Mouse (Mus musculus) megakaryocyte, embryonic 14.5 days (primary cell): ENCODE measurements around the gene Tgfbr3.

Experiments
- FLI1 ChIP-seq: IDR thresholded peaks from 2 replicates; pipeline ENCODE4 v1.6.1; 2012; ENCODE audit warnings: low read length, inconsistent platforms, mixed read lengths
- GATA1 ChIP-seq: IDR thresholded peaks from 3 replicates; pipeline ENCODE4 v1.6.1; 2012; ENCODE audit warnings: mixed read lengths, low read length, inconsistent platforms, borderline replicate concordance

DNA sequence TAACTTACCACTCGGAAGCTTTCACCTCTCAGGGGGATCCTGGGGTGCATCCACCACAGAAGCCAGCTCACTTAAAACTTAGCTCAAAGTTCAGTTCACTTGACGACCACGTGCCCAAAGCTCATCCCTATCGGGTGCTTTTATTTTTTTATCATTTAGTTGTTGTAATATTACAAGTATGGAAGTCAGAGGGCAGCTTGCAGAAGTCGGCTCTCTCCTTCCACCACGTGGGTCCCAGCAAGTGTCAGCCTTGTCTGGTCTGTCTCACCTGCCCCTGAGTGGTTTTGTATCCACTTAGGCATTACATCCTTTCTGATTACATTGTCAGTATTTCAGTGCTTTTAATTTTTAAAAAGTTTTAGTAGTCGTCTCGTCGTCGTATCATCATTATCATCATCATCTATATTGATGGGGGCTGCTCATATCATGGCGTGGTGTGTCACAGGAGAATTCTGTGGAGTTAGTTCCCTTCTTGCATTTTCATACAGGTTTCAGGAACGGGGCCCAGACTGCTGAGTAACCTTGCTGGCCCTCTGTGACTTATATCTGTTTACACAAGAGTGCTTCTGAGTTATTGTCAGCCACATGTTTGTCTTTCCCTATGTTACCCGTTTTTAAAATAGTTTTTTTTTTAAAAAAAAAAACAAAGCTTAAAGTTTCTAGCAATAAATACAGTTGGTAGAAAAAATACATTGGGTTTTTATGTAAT is 14.8 kb upstream of the Tgfbr3 start:
- TF ChIP-seq GATA1 (no peak), FLI1 (no peak)
